Mouse (Mus musculus) liver, postnatal 0 days (tissue): ENCODE measurements at regions not wholly inside any gene's neighbourhood (a gene's known extent, or its start where the extent isn't known, plus 50 kb on each side); places are given as distances from the start of the nearest gene placed in this dataset.

ENCODE experiments used
- CTCF ChIP-seq: sonication (generic); IDR thresholded peaks from 2 replicates; pipeline ENCODE4 v1.5.1; 2016; ENCODE audit warnings: antibody characterized with exemption, low read depth
- EP300 ChIP-seq: IDR thresholded peaks from 2 replicates; pipeline ENCODE4 v1.6.1; 2016; ENCODE audit warnings: antibody characterized with exemption, low read depth, mild to moderate bottlenecking

- TF ChIP-seq CTCF, result no peak
- no peak for TF ChIP-seq EP300
Measured at GRCm38 (mm10) chr14:24985806-24986359, 473.1 kb upstream of the Zmiz1 start.
